Mouse (Mus musculus) cerebellum, adult 9-11 months (tissue): ENCODE measurements around the gene Dnpep.

ENCODE experiments used
- DNase-seq: peaks from one replicate; pipeline ENCODE4 v3.0.0; 2022

Dnpep gene

DNA sequence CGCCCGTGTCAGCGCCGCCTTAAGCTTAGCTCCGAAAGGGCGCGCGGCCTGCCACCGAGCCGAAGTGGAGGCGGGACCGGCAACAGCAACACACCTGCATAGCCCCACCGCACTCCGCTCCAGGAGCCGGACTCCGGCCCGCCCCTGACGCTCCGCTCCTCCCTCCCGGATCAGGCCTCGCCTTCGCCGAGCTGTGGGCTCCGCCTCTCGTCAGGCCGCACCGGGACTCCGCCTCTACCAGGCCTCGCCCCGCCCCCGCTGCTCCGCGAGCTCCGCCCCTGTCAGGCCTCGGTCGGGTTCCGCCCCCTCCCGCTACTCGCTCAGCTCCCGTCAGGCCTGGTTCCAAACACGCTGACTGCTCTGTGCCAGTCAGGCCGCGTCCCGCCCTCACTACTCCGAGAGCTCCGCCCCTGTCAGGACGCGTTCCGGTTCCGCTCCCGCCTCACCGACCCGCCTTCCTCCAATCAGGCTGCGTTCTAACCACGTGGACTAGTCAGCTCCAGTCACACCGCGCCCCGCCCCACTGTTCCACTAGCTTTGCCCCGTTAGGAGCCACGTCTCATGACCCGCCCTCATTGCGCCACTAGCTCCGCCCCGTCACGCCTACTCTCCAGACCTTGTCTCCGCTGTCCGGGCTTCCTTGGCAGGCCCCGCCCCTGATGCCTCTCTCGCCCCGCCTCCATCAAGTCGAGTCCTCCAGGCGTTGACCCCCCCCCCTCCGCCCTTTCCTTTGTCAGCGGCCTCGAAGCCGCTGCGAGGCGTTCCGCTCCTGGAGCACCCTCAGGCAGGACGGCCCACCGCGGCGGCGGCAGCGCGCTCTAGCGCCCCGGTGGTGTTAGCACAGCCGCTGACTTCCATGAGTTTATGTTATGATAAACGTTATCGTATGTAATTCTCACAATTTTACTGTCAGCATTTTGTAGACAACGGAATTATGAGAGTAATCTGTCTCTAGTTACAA, at the start of gene Dnpep:
Gene Dnpep, minus strand, starts transcription at position 750 of the 961 bp plus-strand sequence.
- DNase-seq, result peak; percentile 100

DNA sequence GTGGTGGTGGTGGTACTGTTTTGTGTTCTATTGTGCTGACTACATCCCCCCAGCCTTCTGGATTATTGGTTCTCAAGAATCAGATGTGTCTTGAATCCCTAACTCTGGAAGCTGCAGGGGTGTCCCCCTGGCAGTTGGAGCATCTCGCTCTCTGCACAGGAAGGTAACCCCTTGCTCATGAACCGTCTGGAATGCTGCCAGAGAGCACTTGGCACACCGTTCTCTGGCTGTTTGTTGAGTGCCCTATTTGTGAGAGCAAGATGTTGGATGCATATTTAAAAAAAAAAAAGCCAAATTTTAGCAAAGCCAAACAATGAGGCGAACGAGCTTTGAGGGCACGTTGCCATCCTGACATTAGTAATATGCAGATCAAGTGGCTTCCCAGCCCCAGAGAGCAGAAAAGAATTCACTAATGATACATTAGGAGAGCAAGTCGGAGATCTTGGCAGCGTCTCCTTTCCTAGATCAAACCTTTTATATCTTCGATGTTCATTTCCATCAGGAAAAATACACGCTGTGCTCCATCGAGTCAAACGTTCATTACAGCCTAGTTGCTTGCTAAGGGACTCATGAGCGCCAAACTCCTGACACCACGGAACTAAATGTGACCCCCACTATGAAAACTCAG, 47.8 kb upstream of the Dnpep start:
- DNase-seq, result peak; percentile 78

DNA sequence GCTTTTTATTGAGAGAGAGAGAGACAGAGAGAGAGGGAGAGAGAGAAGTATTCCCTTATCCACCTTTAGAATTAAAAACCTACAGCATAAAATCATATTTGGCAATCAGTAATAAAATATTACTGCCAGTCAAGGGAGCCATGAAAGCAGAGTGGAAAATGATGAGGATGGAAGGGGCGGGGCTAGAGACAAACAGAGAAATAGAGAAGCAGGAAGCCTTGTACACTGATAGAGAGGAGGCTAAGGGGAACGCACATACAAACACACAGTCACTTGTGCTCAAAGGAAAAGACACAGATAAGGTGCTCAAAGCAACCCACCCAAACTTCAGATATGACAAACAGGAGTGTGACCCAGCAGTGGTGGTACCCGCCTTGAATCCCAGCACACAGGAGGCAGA, 46.1 kb upstream of the Dnpep start:
- DNase-seq, result no peak

DNA sequence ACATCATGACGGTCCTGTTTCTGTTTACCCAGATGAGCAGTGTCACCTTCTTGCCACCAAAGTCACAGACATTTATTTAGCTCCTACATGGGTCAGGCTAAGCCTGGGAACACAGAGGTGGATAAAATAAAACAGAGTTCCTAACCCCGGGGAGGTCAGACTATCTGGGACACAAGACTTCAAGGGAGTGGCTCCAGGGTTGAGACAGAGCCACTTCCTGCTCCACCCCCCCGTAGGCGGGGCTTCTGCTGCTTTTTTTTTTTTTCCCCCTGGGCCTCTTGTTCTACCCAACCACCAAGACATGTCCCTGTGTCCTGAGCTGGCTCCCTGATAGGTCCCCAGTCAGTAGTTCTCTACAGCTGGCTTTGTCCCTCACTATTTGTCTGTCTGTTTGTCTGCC, 44.0 kb upstream of the Dnpep start:
- no peak for DNase-seq

DNA sequence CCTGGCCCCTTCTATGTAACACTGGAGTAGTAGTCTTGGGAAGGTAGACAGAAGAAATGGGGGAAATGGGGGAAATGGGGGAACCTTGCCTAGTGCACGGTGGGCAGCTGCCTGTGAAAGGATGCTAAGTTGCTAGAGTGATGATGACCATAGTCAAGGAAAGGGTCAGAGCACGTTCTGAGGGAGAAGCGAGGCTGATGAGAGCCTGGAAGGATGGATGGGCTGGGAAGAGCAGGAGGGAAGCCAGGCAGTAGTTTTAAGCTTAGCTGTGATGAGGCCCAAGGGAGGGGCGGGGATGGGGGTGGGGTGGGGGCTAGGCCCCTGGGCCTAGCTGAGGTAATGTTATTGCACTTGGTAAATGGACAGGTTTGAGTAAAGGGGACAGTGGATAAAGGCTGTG, 43.3 kb upstream of the Dnpep start:
- no peak for DNase-seq

DNA sequence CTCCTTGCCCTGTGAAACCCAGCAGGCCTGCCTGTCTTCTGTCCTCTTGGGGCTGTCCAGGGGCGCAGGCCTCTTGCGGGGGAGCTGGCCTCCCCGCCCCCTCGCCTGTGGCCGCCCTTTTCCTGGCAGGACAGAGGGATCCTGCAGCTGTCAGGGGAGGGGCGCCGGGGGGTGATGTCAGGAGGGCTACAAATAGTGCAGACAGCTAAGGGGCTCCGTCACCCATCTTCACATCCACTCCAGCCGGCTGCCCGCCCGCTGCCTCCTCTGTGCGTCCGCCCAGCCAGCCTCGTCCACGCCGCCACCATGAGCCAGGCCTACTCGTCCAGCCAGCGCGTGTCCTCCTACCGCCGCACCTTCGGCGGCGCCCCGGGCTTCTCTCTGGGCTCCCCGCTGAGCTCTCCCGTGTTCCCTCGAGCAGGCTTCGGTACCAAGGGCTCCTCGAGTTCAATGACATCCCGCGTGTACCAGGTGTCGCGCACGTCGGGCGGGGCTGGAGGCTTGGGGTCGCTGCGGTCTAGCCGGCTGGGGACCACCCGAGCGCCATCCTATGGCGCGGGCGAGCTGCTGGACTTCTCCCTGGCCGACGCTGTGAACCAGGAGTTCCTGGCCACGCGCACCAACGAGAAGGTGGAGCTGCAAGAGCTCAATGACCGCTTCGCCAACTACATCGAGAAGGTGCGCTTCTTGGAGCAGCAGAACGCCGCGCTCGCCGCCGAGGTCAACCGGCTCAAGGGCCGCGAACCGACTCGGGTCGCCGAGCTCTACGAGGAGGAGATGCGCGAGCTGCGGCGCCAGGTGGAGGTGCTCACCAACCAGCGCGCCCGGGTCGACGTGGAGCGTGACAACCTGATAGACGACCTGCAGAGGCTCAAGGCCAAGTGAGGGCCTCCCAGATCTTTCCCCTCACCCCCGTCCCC, 42.6 kb upstream of the Dnpep start, which contains the start of gene Des:
Gene Des, plus strand, starts transcription at position 218 of the 920 bp plus-strand sequence.
- DNase-seq, result peak; percentile 54

DNA sequence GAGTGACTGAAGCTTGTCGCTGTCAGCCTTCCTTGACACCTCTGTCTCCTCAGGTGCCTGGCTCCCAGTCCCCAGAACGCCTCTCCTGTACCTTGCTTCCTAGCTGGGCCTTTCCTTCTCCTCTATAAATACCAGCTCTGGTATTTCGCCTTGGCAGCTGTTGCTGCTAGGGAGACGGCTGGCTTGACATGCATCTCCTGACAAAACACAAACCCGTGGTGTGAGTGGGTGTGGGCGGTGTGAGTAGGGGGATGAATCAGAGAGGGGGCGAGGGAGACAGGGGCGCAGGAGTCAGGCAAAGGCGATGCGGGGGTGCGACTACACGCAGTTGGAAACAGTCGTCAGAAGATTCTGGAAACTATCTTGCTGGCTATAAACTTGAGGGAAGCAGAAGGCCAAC, 41.6 kb upstream of the Dnpep start:
- DNase-seq, result peak; percentile 40

DNA sequence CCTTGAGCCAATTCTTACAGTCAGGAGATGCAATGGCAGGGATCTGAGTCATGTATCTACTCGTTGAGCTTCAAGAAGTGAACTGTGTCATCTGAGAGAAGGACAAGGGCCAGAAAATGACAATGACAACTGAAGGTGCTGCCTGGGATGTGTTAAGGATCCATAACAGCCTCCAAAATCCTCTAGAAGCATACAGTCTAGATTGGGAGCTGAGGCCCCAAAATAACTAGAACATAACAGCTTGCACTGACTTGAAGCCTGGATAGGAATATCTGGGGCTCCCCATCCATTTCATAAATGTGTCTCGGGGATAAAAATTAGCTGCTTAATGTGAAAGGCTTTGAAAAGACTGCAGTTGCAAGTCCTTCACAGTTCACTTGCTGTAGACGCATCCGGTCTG, 40.2 kb upstream of the Dnpep start:
- peak; percentile 1 for DNase-seq

DNA sequence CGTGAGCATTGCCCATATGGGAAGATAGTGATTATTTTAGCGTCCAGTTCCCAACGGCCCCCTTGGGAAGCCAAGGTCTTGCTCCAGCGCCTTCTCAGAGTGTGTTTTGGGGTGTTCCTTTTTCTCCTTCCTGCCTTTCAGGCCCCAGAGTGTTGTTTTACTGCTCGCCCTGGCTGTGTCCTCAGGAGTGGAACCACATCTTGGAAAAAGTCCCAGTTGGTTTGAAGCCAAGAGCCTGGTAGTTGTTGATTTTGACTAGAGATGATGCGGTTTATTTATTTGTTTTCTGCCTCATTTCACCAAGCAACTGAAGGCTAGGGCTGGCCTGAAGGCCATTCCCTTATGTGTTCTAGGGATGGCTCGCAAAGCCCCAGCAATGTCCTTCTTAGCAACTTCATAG, 39.5 kb upstream of the Dnpep start:
- DNase-seq, result peak; percentile 68

DNA sequence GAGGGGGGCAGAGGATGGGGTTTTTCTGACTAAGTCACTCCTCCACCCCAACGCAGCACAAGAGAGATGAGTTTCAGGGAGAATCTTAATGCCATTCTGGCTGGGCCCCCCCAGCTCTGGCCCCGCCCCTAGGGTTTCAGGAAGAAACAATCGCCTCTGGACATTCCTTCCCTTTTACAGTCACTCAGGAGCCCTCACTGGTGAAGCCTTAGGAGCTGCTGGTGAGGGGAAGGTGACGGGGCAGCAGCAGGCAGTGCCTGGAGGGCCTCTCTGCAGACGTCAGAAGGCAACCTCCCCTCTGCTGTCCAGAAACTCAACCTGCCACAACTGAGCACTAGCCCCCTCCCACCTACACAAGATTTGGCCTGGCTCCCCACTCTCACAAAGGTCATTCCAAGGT, 31.5 kb upstream of the Dnpep start:
- no peak for DNase-seq

DNA sequence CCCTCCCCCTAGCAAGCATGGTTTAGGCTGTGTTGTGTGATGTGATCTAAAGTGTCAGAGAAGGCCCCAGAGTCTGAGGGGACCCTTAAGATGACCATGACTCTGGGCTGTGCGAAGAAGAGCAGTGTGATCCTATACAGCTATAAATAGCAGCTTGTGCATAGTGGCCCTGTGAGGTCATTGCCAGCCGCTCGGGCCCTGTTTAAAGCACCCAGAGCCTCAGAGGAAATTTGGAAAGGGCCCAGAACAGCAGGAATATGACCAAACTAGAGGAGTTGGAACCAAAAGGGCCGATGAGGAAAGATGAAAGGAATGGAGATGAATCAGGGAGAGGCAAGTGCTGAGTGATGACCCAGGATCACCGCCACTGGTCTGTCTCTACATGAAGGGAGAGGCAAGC, 29.5 kb upstream of the Dnpep start:
- DNase-seq, result no peak

DNA sequence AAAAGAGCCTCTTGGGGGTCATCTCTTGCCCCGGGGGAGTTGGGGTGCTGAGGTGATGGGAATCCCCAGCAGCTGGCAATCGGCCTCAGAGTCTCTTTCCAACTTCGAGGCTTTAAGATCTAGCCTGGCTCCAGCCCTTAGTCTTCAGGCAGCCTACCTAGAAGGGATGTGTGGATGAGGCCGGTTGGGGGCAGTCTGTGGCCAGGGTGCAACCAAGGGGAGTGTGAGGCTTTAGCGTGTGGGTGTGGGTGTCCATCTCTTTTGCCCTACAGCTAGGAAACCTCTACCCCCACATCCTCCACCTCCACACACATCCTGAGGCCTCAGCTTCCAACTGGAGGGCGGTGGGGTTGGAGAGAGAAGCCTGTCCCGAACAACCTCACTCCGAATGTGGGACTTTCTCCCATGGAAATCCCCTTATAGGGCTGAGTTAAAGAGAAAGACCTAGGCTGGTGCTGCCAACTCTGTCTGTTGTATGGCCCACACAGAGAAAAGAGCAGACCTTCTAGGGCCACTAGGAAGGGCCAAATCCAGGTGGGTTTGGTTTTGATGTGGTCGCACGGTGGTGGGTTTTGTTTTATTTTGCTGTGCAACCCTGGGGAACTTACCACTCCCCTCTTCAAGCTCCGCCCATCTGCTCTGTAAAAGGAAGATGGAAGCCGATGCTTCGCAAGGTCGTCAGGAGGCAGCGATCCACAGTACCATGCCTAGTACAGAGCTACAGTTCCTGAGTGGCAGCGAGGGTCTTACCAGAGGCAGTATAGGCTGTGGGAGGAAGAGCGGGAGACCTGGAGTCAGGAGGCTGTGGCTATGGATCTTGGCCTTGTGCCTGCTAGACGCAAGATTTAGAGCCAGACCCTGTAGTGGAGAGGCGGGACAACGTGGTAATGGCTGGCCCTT, 27.5 kb upstream of the Dnpep start:
- DNase-seq, result no peak

DNA sequence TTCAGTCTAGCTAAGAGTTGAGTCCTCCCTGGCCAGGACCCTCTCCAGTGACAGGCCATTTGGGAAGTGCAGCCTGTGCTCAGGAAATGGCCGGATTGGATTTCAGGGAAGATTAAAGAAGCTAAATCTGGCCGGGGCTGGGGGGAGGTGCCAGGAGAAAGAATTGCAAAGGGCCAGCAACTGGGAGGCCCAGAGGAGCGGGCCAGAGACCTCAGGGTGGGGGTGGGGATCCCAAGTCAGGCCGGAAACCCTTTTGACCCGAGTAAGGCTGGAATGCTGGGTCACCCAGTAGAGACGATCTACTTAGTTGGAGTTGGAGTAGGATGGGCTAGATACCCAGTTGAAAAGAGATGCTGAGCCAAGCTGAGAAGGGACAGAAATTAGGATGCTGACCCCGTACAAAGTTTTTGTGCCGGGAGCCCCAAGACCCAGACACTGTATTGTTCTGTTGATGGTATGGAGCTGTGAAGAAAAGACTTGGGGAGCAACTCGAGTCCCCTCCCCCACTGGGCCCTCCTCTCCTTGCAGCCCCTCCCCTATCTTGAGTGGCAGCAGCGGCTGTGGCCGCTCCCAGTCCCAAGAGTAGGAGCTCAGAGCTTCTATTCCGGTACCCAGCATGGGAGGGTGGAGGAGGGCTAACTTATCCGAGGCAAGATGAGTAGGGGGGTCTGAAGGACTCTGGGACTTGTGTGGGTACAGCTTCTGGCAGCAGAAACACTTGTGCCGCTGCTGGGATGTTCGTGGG, 26.7 kb upstream of the Dnpep start:
- no peak for DNase-seq

DNA sequence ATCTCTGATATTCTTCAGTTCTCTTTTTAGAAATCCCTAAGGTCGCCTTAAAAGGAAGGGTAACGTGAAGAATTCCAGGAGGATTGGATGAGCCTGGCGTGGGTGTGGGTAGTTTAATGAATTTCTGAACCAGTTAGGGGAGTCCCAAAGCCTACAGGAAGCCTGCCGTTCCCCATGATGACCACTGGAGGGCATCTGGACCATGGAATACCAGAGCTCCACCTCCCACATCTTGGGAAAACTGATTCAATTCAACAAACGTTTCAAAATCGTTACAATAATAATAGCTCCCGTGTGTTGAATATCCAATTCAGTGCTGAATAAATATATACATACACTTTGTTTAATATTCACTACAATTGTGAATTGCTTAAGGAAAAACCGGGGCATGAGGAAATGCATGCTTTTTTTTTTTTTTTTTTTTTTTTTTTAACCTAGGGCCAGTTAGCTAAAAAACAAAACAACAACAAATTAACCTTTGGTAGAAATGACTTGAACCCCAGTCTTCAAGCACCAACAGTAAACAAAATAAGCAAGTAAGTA, 25.2 kb upstream of the Dnpep start:
- DNase-seq, result peak; percentile 81

DNA sequence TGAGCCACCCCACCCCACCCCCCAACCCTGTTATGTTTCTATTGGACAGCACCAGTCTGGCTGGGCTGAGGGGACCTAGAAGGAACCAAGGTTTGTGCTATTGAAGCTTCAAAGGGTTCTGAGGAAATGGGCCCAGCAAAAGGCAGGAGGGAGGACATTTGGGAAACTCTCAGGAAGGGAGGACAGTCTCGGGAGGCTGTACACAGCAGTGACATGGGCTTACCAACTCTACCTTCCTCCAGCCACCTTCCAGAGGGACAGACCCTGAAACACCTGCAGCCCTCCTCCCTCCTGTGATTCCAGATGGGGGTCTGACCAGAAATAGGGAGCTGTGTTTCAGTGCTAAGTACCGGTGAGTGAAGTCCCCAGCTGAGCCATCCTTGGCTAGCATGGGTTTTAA, 22.7 kb upstream of the Dnpep start:
- DNase-seq, result no peak

DNA sequence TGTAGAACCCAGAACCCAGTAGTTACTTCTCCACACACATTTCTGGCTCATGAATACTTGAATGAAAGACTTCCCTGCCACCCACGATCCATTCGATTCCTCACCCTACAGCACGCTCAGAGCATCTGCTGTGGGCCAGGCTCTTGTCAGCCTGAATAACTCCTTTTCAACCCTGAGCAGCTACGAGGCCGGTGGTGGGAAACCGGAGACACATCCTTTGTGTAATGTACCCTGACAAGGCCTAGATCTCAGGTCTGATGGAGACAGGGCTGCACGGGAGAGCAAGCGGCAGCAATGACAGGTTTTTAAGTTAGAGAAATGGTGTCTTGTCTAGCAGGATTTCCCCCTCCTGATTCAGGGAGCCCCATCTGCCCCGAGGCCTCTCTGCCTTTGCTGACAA, 21.5 kb upstream of the Dnpep start:
- no peak for DNase-seq

DNA sequence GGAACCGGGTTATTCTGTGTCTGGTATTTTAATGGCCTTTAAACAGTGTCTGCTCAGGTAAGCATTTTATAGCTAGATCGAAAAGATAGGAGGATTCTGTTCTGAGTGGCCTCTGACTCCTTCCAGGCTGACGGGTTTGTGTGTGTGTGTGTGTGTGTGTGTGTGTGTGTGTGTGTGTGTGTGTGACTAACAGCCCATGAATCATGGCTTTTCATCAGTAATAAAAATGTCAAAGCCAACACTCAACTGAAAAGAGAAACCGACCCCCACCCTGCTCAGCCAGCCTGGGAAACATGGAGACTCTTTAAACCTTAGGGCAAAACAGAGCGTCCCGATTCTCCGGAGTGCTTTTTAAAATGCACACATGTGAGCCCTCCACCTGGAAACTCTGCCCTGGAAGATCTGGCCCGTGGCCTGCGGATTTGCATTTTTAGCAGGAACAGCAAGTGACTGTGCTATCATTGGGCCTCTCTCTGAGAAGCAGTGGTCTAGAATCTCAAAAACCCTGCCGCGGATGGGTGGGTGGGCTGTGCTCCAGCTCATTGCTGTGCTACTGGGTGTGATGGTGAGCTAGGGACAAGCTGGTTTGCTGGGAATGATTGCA, 20.4 kb upstream of the Dnpep start:
- no peak for DNase-seq

DNA sequence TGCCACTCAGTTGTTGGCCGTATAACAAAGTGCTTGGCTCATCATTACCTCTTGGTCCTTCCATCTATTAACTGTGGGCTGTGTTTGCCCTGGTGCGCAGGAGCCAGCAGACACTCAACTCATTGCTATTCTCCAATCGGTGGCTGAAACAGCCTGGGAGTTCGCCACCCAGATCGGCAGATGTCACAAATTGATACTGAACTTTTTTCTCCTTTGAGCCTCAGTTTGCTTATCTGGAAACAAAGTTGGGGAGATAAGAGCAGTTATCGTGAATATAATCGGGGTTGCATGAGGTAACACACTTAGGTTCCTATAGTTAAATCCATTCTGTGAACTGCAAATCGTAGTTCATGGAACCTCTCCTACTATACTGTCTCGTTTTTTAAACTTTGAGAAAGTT, 19.3 kb upstream of the Dnpep start:
- no peak for DNase-seq

DNA sequence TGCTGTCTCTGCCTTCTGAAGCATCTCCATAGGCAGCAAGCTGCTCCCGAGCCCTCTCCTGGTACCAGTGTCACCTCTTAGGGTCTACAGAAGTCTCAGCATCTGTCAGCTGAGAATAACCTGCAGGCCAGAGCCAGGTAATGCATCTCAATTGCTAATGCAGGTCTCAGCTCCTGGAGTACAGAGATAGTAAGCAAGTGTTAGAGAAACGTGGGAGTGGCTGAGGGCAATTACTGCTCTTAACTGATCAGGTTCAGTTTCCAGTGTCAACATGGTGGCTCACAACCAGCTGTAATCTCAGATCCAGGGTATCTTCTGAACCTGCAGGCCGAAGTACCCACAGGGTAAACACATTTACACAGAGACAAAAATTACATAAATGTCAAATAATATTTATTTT, 18.7 kb upstream of the Dnpep start:
- DNase-seq, result no peak

DNA sequence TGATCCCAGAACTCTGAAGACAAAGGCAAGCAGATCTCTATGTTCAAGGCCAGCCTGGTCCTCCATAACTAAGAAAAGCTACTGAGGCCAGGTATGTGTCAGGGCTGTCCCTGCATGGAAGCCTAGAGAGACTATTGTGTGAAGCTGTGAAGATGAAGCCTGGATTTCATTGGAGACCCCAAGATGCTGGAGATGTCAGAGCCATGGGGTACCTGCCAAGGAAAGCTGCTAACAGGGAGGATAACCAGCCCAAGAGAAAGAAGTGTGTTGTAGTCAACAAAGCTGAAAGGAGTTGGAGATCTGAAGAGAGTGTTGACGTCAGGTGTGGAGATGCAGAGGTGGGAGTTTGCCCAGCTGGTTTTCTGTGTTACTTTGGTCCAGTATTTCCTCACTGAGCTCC, 13.5 kb upstream of the Dnpep start:
- no peak for DNase-seq

DNA sequence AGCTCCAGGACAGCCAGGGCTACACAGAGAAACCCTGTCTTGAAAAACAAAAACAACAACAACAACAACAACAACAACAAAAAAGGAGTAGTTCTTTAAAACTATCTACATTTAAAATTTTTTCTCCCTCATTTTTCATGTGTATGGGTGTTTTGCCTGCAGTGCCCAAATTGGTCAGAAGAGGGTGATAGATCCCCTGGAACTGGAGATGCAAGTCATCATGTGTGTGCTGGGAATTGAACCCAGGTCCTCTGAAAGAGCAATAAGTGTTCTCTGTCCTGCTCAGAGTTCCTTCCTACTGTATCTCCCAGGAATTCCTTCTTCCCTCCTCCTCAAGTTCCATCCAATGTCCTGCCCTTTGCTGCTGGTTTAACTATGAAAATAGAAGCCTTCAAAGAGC, 9.7 kb upstream of the Dnpep start:
- no peak for DNase-seq
